Mouse (Mus musculus) adrenal gland, postnatal 36 days (tissue): Measurements from ENCODE around the gene Cnot2. TPM values are rescaled to one million over a fixed set of nuclear protein-coding genes. Genes with fewer than 3 reads are reported as not detected.

Experiments
- microRNA-seq: library from miRNA; unstranded; fragments of <30 nt; microRNA quantifications from one replicate; pipeline ENCODE4 v1.2.0, GENCODE M21; 2021
- total RNA-seq, 2 experiments: library from RNA; stranded (reverse); gene quantifications; 2 replicates each; pipeline ENCODE4 v1.2.3; 2021

Cnot2 gene
- total RNA-seq, 2 experiments from 2014 or later = 75.6 to 77.0 TPM

Small RNA genes within 50 kb of the gene (microRNA-seq; reads per million reads assigned to microRNA genes)
- gene Gm25190 = not detected

Other genes starting within 250 kb of the Cnot2 start
- 10 to 100 TPM in 1 of 2 experiments, 1 to 10 TPM in 1; 1.4 to 14.3 TPM for gene Kcnmb4, start 107.6 kb downstream of the Cnot2 start, total RNA-seq